Mouse (Mus musculus) cortical plate, adult 2 months (tissue): Measurements from ENCODE around the gene Cutal.

ENCODE experiments used
- CTCF ChIP-seq: fragments of 200-500 bp; IDR thresholded peaks from 2 replicates; pipeline ENCODE4 v1.5.1; 2011; ENCODE audit warnings: mild to moderate bottlenecking, control low read depth, low read length; ENCODE audit not compliant: insufficient read depth; ENCODE audit errors: extremely low read depth
- POLR2A ChIP-seq: fragments of 200-500 bp; IDR thresholded peaks from 2 replicates; pipeline ENCODE4 v1.6.1; 2011; ENCODE audit warnings: mild to moderate bottlenecking, low read length, control low read depth; ENCODE audit not compliant: insufficient read depth; ENCODE audit errors: extremely low read depth

- TF ChIP-seq CTCF, result no peak
- TF ChIP-seq POLR2A, result no peak
Measured at GRCm38 (mm10) chr2:34909719-34910118, 35.5 kb downstream of the Cutal start.
